Mouse (Mus musculus): ENCODE measurements at regions not wholly inside any gene's neighbourhood (a gene's known extent, or its start where the extent isn't known, plus 50 kb on each side); places are given as distances from the start of the nearest gene placed in this dataset.

- TF ChIP-seq POLR2A (IDR thresholded peaks at IDR 0.05; ENCODE audit: low read depth, low read length): no peak
- TF ChIP-seq CTCF (IDR thresholded peaks at IDR 0.05; ENCODE audit: borderline replicate concordance, insufficient read depth, low read length): no peak
Observed at GRCm38 (mm10) chr10:99430669-99431561, 167.9 kb downstream of the Dusp6 start.
